Mouse (Mus musculus) limb, embryonic 14.5 days (tissue): ENCODE data around the gene Hmgcs1. TPM values are rescaled to one million over a fixed set of nuclear protein-coding genes. Genes with fewer than 3 reads are reported as not detected.
"Not testable (repeated sequence)": the region's sequence is repeated elsewhere in the genome, so short reads cannot be mapped to it uniquely, and the experiment has no call there.

Experiments
- ATAC-seq: fragments of 200-750 bp; cut with Nextera tagmentation; 2 replicates; pipeline ENCODE4 v1.8.0; 2017; ENCODE audit warnings: low read depth, moderate number of reproducible peaks, moderate TSS enrichment; ENCODE audit not compliant: low FRiP score
- DNase-seq: peaks from one replicate; pipeline ENCODE4 v3.0.0-alpha.2; 2015; ENCODE audit warnings: low spot score
- H3K27ac ChIP-seq: fragments of 300-500 bp; sonication (generic); replicated peaks from 2 replicates; pipeline ENCODE4 v1.5.1; 2014; ENCODE audit warnings: low read depth, mild to moderate bottlenecking, low read length, moderate library complexity, mixed read lengths
- H3K27me3 ChIP-seq: fragments of 300-500 bp; sonication (generic); 2 replicates; pipeline ENCODE4 v1.6.1; 2014; ENCODE audit warnings: low read length, mixed read lengths; ENCODE audit not compliant: control insufficient read depth, insufficient read depth
- H3K36me3 ChIP-seq: fragments of 300-500 bp; sonication (generic); 2 replicates; pipeline ENCODE4 v1.6.1; 2014; ENCODE audit warnings: mild to moderate bottlenecking, low read length, moderate library complexity, mixed read lengths; ENCODE audit not compliant: control insufficient read depth, insufficient read depth
- H3K4me1 ChIP-seq: fragments of 300-500 bp; sonication (generic); 2 replicates; pipeline ENCODE4 v1.6.1; 2014; ENCODE audit warnings: antibody characterized with exemption, low read length, mixed read lengths; ENCODE audit not compliant: control insufficient read depth, insufficient read depth
- H3K4me2 ChIP-seq: fragments of 300-500 bp; sonication (generic); replicated peaks from 2 replicates; pipeline ENCODE4 v1.6.1; 2014; ENCODE audit warnings: low read depth, mild to moderate bottlenecking, low read length, moderate library complexity; ENCODE audit not compliant: severe bottlenecking
- H3K4me3 ChIP-seq: fragments of 300-500 bp; sonication (generic); replicated peaks from 2 replicates; pipeline ENCODE4 v1.5.1; 2014; ENCODE audit warnings: low read length
- H3K9ac ChIP-seq: fragments of 300-500 bp; sonication (generic); 2 replicates; pipeline ENCODE4 v1.6.1; 2014; ENCODE audit warnings: mild to moderate bottlenecking, low read depth, low read length, moderate library complexity; ENCODE audit not compliant: severe bottlenecking
- H3K9me3 ChIP-seq: fragments of 300-500 bp; sonication (generic); 2 replicates; pipeline ENCODE4 v1.6.1; 2016; ENCODE audit warnings: low read length; ENCODE audit not compliant: control insufficient read depth
- POLR2A ChIP-seq: fragments of 200-500 bp; IDR thresholded peaks from 2 replicates; pipeline ENCODE4 v1.8.0; 2012; ENCODE audit warnings: inconsistent platforms, mild to moderate bottlenecking, moderate library complexity, borderline replicate concordance; ENCODE audit not compliant: insufficient read depth, insufficient read length; ENCODE audit errors: extremely low read depth
- WGBS: fragments of 180-500 bp; shearing (Covaris S2); extraction: QIAGEN DNeasy Blood & Tissue Kit; methylation state at CpG from one replicate; pipeline ENCODE4 v1.1.7; 2014; 5-methylcytosine and 5-hydroxymethylcytosine counted together
- polyA plus RNA-seq, 2 experiments: library from polyadenylated mRNA; depleted of rRNA in 1 of 2; stranded (reverse) in 1 of 2; unstranded in 1 of 2; fragments of >200 nt; fragmentation: Nextera tagmentation in 1 of 2; extraction: Ambion mirVana in 1 of 2; gene quantifications; 2 replicates each; pipeline versions ENCODE4 v1.2.1 to v1.2.3; 2012 to 2014

Hmgcs1 gene
- polyA plus RNA-seq, 2 experiments = 93.0 to 135 TPM

DNA sequence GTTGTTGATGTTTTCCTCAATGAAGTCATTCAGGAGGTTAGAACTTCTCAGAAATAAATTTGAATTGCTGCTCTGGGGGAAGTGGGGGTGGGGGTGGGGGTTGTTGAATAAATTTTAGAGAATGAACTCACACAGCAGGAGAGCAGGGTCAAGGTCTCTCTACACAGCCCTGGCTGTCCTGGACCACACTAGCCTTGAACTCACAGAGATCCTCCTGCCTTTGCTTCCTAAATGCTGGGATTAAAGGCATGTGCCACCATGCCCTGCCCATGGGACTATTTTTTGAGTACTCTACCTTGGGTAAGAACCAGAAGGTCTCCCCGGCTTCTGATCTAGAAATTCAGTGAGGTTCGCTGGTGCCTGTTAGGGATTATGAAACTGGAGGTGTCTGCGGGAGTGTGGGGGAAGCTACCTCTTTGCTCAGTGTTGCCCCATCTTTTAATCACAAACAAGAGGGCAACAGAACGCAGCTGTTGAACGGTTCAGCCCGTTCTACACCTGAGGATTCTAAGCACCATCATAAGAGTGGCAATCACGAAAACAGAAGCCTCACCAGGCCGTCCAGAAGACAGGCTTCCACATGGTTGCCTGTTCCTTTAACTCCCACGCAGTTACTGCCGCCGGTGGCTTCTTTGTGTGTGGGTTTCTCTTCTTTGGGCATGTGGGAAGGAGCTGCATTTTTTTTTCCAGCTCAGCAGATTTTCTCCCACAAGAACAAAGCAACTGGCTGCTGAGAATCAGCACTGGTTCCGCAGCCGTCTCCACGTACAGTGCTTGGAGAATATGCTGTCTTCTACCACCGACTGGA lies 41.1 kb upstream of the Hmgcs1 start:
- H3K4me1 ChIP-seq = no peaks in the 10 kb centered on the region
- DNase-seq = no peak
- no peak for TF ChIP-seq POLR2A
- 0 out of 2 replicates have a peak overlapping the region, but pooled peaks have one; percentile 8 for H3K9ac ChIP-seq
- no peak for ATAC-seq
- H3K9me3 ChIP-seq = no peaks in the 10 kb centered on the region
- no peaks in the 10 kb centered on the region for H3K27me3 ChIP-seq
- no peak overlapping the region for H3K4me2 ChIP-seq
- H3K36me3 ChIP-seq = no peaks in the 10 kb centered on the region
- no peak overlapping the region for H3K27ac ChIP-seq
- H3K4me3 ChIP-seq = no peak overlapping the region
- 62% methylated on average over 15 of the region's 15 CpGs for WGBS

DNA sequence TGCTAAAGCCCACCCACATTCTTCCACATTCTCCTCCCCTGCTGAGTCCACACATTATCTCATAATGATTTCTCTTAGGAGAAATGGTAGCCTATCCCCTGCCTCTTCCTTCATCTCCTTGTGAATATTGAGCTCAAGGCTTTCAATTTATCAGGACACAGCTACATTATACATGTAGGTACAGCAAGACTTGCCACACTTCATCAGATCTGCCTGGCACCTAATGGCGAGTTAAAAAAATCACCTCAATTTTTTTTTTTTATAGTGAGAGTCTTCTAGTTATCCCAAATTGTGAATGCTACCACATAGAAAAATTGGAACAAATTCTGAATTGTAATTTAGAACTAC lies 40.5 kb upstream of the Hmgcs1 start:
- H3K4me1 ChIP-seq = no peaks in the 10 kb centered on the region
- H3K9me3 ChIP-seq = no peaks in the 10 kb centered on the region
- no peaks in the 10 kb centered on the region for H3K27me3 ChIP-seq
- 86% methylated on average over 1 of the region's 1 CpGs for WGBS
- H3K27ac ChIP-seq = no peak overlapping the region
- DNase-seq = no peak
- no peak for ATAC-seq
- no peak overlapping the region for H3K9ac ChIP-seq
- no peak overlapping the region for H3K4me2 ChIP-seq
- H3K4me3 ChIP-seq = no peak overlapping the region
- TF ChIP-seq POLR2A = no peak
- no peaks in the 10 kb centered on the region for H3K36me3 ChIP-seq

DNA sequence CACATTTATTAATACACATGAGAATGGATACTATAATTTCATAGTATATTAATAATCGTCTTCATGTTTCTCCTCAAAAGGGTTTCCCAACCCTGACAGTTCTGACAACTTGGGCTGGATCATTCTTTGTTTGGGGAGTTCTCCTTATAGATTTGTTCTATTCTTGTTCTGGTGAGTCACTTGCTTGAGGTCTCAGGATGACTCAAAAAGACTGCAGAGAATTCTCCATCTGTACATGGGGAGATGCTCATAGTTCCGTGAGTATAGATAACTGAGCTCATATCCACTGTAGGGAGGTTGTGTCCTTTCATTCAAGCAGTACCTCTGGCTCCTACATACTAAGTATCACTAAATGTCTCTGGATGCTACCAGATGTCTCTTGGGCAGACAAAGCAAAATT lies 35.4 kb upstream of the Hmgcs1 start:
- H3K4me1 ChIP-seq = no peaks in the 10 kb centered on the region
- H3K4me3 ChIP-seq = no peak overlapping the region
- WGBS = 98% methylated on average over 2 of the region's 2 CpGs
- H3K4me2 ChIP-seq = no peak overlapping the region
- no peaks in the 10 kb centered on the region for H3K36me3 ChIP-seq
- no peak for TF ChIP-seq POLR2A
- H3K9ac ChIP-seq = no peak overlapping the region
- ATAC-seq (no peak), DNase-seq (no peak)
- no peak overlapping the region for H3K27ac ChIP-seq
- H3K27me3 ChIP-seq = no peaks in the 10 kb centered on the region
- no peaks in the 10 kb centered on the region for H3K9me3 ChIP-seq

DNA sequence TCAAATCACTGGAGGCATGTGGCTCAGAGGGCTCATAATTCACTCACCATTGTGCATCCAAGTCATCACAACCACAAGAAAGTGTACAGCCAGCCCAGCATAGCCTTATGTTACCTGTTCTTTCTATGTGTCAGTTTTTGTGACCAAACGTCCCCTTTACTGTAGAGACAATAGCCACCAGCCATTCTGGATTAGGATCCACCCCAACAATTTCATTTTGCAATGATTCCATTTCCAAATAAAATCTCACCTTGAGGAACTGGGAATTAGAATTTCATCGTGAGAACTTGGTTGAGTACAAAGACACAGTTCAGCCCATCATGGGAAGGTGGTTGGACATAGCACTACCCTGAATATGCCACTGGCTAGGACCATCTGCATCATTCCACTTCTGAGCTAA lies 33.9 kb upstream of the Hmgcs1 start:
- Histone ChIP-seq H3K9me3 (no peaks in the 10 kb centered on the region), H3K27me3 (no peaks in the 10 kb centered on the region), H3K4me3 (no peak overlapping the region), H3K9ac (no peak overlapping the region), H3K4me1 (no peaks in the 10 kb centered on the region), H3K36me3 (no peaks in the 10 kb centered on the region), H3K27ac (no peak overlapping the region), H3K4me2 (no peak overlapping the region)
- 83% methylated on average over 2 of the region's 2 CpGs for WGBS
- DNase-seq = no peak
- no peak for ATAC-seq
- no peak for TF ChIP-seq POLR2A

DNA sequence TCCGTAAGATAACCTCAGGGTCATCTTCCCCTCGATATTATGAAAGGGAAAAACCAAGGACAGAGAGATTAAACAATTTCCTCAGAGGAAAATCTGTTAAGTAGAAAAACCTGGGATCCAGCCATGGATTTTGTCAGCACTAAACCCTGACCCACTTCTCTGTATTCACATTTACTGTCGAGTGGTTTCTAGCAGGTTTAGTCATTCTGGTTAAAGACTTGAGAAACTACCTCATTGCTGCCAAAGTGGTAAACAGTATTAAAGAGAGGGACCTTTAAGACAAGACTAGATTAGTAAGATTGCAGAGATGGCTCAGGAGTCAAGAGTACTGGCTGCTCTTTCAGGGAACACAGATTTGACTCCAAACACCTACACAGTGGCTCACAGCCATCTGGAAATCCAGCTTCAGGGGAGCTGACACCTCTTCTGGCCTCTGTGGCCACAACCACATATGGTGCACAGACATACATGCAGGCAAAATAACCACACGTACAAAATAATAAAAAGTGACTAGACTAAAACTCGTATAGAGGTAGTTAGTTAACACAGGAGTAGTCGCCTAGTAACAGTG lies 33.2 kb upstream of the Hmgcs1 start:
- no peak for TF ChIP-seq POLR2A
- no peak for DNase-seq
- WGBS = 47% methylated on average over 6 of the region's 6 CpGs
- no peak overlapping the region for H3K9ac ChIP-seq
- H3K4me1 ChIP-seq = no peaks in the 10 kb centered on the region
- H3K9me3 ChIP-seq = no peaks in the 10 kb centered on the region
- no peak overlapping the region for H3K4me2 ChIP-seq
- H3K36me3 ChIP-seq = no peaks in the 10 kb centered on the region
- no peaks in the 10 kb centered on the region for H3K27me3 ChIP-seq
- H3K27ac ChIP-seq = no peak overlapping the region
- no peak overlapping the region for H3K4me3 ChIP-seq
- ATAC-seq = no peak

- WGBS = 57% methylated on average over 3 of the region's 9 CpGs
Observed at GRCm38 (mm10) chr13:119661420-119661819, 28.8 kb upstream of the Hmgcs1 start.

More at GRCm38 (mm10) chr13:119661420-119661819, 28.8 kb upstream of the Hmgcs1 start:
- not testable (repeated sequence) for H3K27ac ChIP-seq, H3K4me3 ChIP-seq, H3K9ac ChIP-seq, H3K4me1 ChIP-seq, H3K9me3 ChIP-seq, H3K36me3 ChIP-seq, H3K4me2 ChIP-seq, H3K27me3 ChIP-seq, DNase-seq
- ATAC-seq = peak; percentile 53; the same call in 1 of the 2 replicates
